Mouse (Mus musculus) gonadal fat pad, adult 2 months (tissue): ENCODE results near the gene Xirp2. TPM values are rescaled to one million over a fixed set of nuclear protein-coding genes. Genes with fewer than 3 reads are reported as not detected.

Source experiments
- DNase-seq: peaks from one replicate; pipeline ENCODE4 v3.0.0-alpha.2; 2012; ENCODE audit warnings: low read depth
- polyA plus RNA-seq: library from polyadenylated mRNA; depleted of rRNA; stranded (reverse); fragments of >200 nt; gene quantifications from 2 replicates; pipeline ENCODE4 v1.2.3, GENCODE M21; 2012; rRNA removed

Gene Xirp2
- polyA plus RNA-seq, 1 experiment: 0.05 TPM

GRCm38 (mm10) chr2:67564851-67565479 is 119.2 kb downstream of the Xirp2 start:
- no peak for DNase-seq

- DNase-seq: no peak
Observed at GRCm38 (mm10) chr2:67565480-67566331, 119.9 kb downstream of the Xirp2 start, which contains the start of gene B3galt1. Gene B3galt1, plus strand, starts transcription at chr2:67565871.

- DNase-seq: no peak
Observed at GRCm38 (mm10) chr2:67566566-67566965, 120.8 kb downstream of the Xirp2 start.

- DNase-seq: no peak
Observed at GRCm38 (mm10) chr2:67567141-67567680, 121.4 kb downstream of the Xirp2 start.

Other genes starting within 250 kb of the Xirp2 start
- gene Gm21830, start 32.3 kb upstream of the Xirp2 start, polyA plus RNA-seq: not detected in 2 replicates
- not detected in 2 replicates for gene Gm26727, start 12.8 kb upstream of the Xirp2 start, polyA plus RNA-seq
- gene B3galt1, start 119.9 kb downstream of the Xirp2 start, polyA plus RNA-seq: 0.42 and 1.3 TPM in 2 replicates